Mouse (Mus musculus) kidney, embryonic 14.5 days (tissue): Measurements from ENCODE around the gene Pcnx2. TPM values are rescaled to one million over a fixed set of nuclear protein-coding genes. Genes with fewer than 3 reads are reported as not detected.

Experiments used
- ATAC-seq: fragments of 200-750 bp; cut with Nextera tagmentation; 2 replicates; pipeline ENCODE4 v1.8.0; 2017; ENCODE audit warnings: moderate number of reproducible peaks, mild to moderate bottlenecking, moderate TSS enrichment, moderate library complexity; ENCODE audit not compliant: low FRiP score, low TSS enrichment
- H3K27ac ChIP-seq: fragments of 300-500 bp; sonication (generic); 2 replicates; pipeline ENCODE4 v1.5.1; 2014; ENCODE audit warnings: low read depth, mild to moderate bottlenecking, low read length, moderate library complexity, mixed read lengths
- H3K27me3 ChIP-seq: fragments of 300-500 bp; sonication (generic); 2 replicates; pipeline ENCODE4 v1.6.1; 2014; ENCODE audit warnings: mild to moderate bottlenecking, low read length; ENCODE audit not compliant: control insufficient read depth, insufficient read depth
- H3K36me3 ChIP-seq: fragments of 300-500 bp; sonication (generic); 2 replicates; pipeline ENCODE4 v1.6.1; 2014; ENCODE audit warnings: low read length, mixed read lengths; ENCODE audit not compliant: control insufficient read depth, insufficient read depth
- H3K4me1 ChIP-seq: fragments of 300-500 bp; sonication (generic); 2 replicates; pipeline ENCODE4 v1.6.1; 2014; ENCODE audit warnings: low read length, mixed read lengths; ENCODE audit not compliant: control insufficient read depth, insufficient read depth
- H3K4me2 ChIP-seq: fragments of 300-500 bp; sonication (generic); replicated peaks from 2 replicates; pipeline ENCODE4 v1.6.1; 2014; ENCODE audit warnings: low read depth, mild to moderate bottlenecking, low read length
- H3K4me3 ChIP-seq: fragments of 300-500 bp; sonication (generic); 2 replicates; pipeline ENCODE4 v1.5.1; 2014; ENCODE audit warnings: mild to moderate bottlenecking, low read length
- H3K9ac ChIP-seq: fragments of 300-500 bp; sonication (generic); 2 replicates; pipeline ENCODE4 v1.6.1; 2014; ENCODE audit warnings: low read depth, mild to moderate bottlenecking, low read length, moderate library complexity
- H3K9me3 ChIP-seq: fragments of 300-500 bp; sonication (generic); 2 replicates; pipeline ENCODE4 v1.6.1; 2016; ENCODE audit warnings: low read length; ENCODE audit not compliant: control insufficient read depth
- WGBS: fragments of 180-500 bp; shearing (Covaris S2); extraction: QIAGEN DNeasy Blood & Tissue Kit; methylation state at CpG from one replicate; pipeline ENCODE4 v1.1.7; 2014; 5-methylcytosine and 5-hydroxymethylcytosine counted together
- polyA plus RNA-seq: library from polyadenylated mRNA; unstranded; fragments of >200 nt; fragmentation: Nextera tagmentation; extraction: Ambion mirVana; gene quantifications from 2 replicates; pipeline ENCODE4 v1.2.1, GENCODE M21; 2014

Pcnx2 gene
- polyA plus RNA-seq, 1 experiment from 2014 or later: 0.15 TPM

DNA sequence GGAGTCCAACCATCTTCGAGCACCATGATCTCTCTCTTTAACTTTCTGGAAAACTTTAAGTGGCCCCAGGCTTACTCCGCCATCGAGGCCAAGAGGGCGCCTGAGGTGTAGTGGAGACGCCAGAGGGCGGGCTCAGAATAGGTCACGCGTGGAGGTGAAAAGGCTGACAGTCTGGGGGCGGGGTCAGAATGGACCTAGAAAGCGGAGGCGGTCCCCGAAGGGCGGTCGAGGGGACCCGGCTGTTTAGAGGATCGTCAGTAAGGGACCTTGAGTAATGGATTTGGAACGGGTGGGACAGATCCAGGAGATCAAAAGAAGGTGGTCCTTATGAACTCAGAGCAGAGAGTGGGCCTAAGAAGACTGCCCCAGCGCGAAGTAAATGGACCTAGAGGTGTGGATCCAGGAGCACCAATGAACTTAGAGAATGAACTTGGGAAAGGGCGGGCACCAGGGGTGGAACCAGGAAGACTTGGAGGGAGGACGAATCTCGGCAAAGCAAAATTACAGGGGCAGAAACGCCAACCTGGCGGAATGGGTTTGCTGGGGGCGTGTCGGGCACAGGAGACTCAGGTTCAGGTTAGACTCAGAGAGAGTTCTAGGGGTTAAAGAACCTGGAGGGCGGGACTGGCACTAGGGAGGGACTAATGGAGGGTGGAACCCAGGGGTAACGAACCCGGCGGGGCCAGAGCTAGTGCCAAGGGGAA is 11.7 kb upstream of the Pcnx2 start:
- ATAC-seq: peak; percentile 88
- H3K27me3 ChIP-seq: peaks cover 33% of the 10 kb centered on the region
- peak overlapping the region; percentile 53; the same call in 1 of the 2 replicates for H3K27ac ChIP-seq

DNA sequence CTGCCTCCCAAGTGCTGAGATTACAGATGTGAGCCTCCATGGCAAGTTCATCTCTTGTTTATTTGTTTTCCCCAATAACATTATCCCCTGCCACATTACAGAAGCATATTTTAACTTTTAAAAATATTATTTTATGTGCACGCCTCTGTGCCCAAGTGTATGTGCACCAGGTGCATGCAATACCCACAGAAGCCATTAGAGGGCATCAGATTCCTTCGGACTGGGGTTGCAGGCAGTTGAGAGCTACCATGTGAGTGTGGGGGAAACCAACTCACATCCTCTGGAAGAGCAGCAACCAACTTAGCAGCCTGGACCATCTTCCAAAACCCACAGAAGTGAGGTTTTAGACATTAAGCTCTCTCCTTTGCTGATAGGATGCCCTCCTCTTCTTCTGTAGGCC is 9.2 kb upstream of the Pcnx2 start:
- no peak for ATAC-seq
- Histone ChIP-seq H3K9me3 (no peaks in the 10 kb centered on the region), H3K4me1 (0 out of 2 replicates have a peak, but pooled peaks cover 9% of the 10 kb centered on the region), H3K27me3 (peaks cover 28% of the 10 kb centered on the region), H3K4me2 (no peak overlapping the region), H3K9ac (no peak overlapping the region), H3K36me3 (no peaks in the 10 kb centered on the region), H3K4me3 (no peak overlapping the region), H3K27ac (no peak overlapping the region)
- 55% methylated on average over 2 of the region's 2 CpGs for WGBS

More for the DNA sequence above, 11.7 kb upstream of the Pcnx2 start:
- peak overlapping the region; percentile 98 for H3K4me2 ChIP-seq
- H3K9me3 ChIP-seq: no peaks in the 10 kb centered on the region
- H3K9ac ChIP-seq: 0 out of 2 replicates have a peak overlapping the region, but pooled peaks have one; percentile 19
- 0 out of 2 replicates have a peak, but pooled peaks cover 9% of the 10 kb centered on the region for H3K4me1 ChIP-seq
- peak overlapping the region; percentile 66 for H3K4me3 ChIP-seq
- WGBS: 5% methylated on average over 30 of the region's 30 CpGs
- H3K36me3 ChIP-seq: no peaks in the 10 kb centered on the region

DNA sequence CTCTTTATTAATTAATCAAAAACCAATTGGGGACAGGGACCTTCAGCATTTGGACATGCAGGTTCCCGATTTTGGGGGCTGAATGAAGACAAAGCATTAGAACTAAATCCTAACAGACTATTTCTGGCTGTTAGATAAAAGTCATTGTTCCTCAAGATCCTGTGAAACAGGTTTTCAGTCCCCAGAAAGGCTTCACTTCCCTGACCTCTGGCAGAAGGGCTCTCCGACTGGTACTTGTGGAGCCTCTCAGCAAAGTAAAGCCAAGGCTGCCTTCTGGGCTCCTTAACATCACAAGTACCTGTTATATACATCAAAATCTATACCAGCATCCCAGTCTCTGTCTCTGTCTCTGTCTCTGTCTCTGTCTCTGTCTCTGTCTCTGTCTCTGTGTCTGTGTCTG is 7.2 kb upstream of the Pcnx2 start:
- Histone ChIP-seq H3K36me3 (no peaks in the 10 kb centered on the region), H3K27ac (no peak overlapping the region), H3K4me2 (no peak overlapping the region), H3K27me3 (peaks cover 12% of the 10 kb centered on the region), H3K9me3 (no peaks in the 10 kb centered on the region), H3K9ac (no peak overlapping the region), H3K4me1 (0 out of 2 replicates have a peak, but pooled peaks cover under 1% of the 10 kb centered on the region), H3K4me3 (no peak overlapping the region)
- ATAC-seq: no peak
- WGBS: 70% methylated on average over 2 of the region's 2 CpGs

GRCm38 (mm10) chr8:125902521-125902920 is 4.4 kb upstream of the Pcnx2 start:
- no peak for ATAC-seq
- H3K4me3 ChIP-seq: no peak overlapping the region
- no peak overlapping the region for H3K9ac ChIP-seq
- 0 out of 2 replicates have a peak, but pooled peaks cover 4% of the 10 kb centered on the region for H3K4me1 ChIP-seq
- whole genome bisulfite sequencing: 40% methylated on average over 3 of the region's 3 CpGs
- H3K9me3 ChIP-seq: no peaks in the 10 kb centered on the region
- H3K36me3 ChIP-seq: no peaks in the 10 kb centered on the region
- no peak overlapping the region for H3K27ac ChIP-seq
- H3K27me3 ChIP-seq: peaks cover 13% of the 10 kb centered on the region
- no peak overlapping the region for H3K4me2 ChIP-seq

GRCm38 (mm10) chr8:125901167-125901566 is 3.0 kb upstream of the Pcnx2 start:
- Histone ChIP-seq H3K4me2 (no peak overlapping the region), H3K36me3 (no peaks in the 10 kb centered on the region), H3K9ac (no peak overlapping the region), H3K4me1 (0 out of 2 replicates have a peak, but pooled peaks cover 4% of the 10 kb centered on the region), H3K4me3 (no peak overlapping the region), H3K27ac (no peak overlapping the region), H3K27me3 (peaks cover 22% of the 10 kb centered on the region), H3K9me3 (no peaks in the 10 kb centered on the region)
- no peak for ATAC-seq
- WGBS: 33% methylated on average over 2 of the region's 2 CpGs

- no peak overlapping the region for H3K9ac ChIP-seq
Observed at GRCm38 (mm10) chr8:125898899-125899298, 782 bp upstream of the Pcnx2 start.

GRCm38 (mm10) chr8:125897388-125897787 is 729 bp downstream of the Pcnx2 start:
- Histone ChIP-seq H3K9me3 (no peaks in the 10 kb centered on the region), H3K36me3 (no peaks in the 10 kb centered on the region), H3K4me3 (no peak overlapping the region), H3K9ac (no peak overlapping the region), H3K27me3 (peaks cover 22% of the 10 kb centered on the region), H3K27ac (no peak overlapping the region), H3K4me1 (0 out of 2 replicates have a peak, but pooled peaks cover 4% of the 10 kb centered on the region), H3K4me2 (no peak overlapping the region)
- no peak for ATAC-seq
- 60% methylated on average over 11 of the region's 11 CpGs for WGBS

More at GRCm38 (mm10) chr8:125898899-125899298, 782 bp upstream of the Pcnx2 start:
- no peak for ATAC-seq
- Histone ChIP-seq H3K4me2 (no peak overlapping the region), H3K36me3 (no peaks in the 10 kb centered on the region), H3K9me3 (no peaks in the 10 kb centered on the region), H3K27ac (no peak overlapping the region), H3K27me3 (peaks cover 22% of the 10 kb centered on the region), H3K4me1 (0 out of 2 replicates have a peak, but pooled peaks cover 4% of the 10 kb centered on the region), H3K4me3 (no peak overlapping the region)
- WGBS: 0% methylated on average over 6 of the region's 6 CpGs

DNA sequence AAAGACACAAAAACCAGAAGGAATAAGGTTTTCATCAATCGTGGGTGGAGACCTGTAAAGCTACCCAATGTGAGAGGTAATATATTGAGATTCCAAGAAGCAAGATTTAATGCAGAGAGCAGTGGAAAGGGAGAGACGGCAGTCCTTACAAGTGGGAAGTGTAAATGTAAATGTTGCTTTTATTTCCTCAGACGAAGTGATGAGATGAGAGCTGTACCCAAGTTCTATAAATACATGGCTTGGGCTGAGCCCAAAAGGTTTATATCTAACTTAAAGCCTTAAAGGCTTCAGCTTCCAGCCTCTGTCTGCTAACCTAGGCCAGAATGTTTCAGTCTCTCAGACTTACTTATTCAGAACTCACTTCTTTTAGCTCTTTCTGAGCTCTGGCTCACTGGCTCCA is 8.2 kb downstream of the Pcnx2 start:
- H3K36me3 ChIP-seq: no peaks in the 10 kb centered on the region
- H3K9me3 ChIP-seq: no peaks in the 10 kb centered on the region
- no peak for ATAC-seq
- 65% methylated on average over 3 of the region's 3 CpGs for WGBS
- no peak overlapping the region for H3K4me2 ChIP-seq
- no peaks in the 10 kb centered on the region for H3K27me3 ChIP-seq
- H3K27ac ChIP-seq: no peak overlapping the region
- no peak overlapping the region for H3K9ac ChIP-seq
- H3K4me3 ChIP-seq: no peak overlapping the region
- H3K4me1 ChIP-seq: no peaks in the 10 kb centered on the region

DNA sequence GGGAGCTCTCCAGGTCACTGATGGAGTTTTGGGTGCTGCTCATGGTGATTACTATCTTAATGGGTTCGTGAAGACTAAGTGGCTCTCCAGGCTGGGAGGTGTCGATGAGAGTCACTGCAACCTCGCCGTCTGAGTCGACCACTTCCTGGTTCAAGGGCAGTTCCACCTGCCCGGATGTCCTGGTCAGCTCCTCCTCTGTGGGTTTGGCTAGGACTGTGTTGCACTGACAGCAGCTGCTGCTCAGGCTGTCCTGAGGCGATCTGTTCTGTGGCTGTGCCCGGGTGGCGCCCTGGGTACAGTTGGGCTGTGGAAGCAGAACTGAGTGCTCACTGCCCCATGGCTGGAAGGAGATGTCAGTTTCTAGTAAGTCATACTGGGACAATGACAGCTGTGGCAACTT is 10.6 kb downstream of the Pcnx2 start:
- Histone ChIP-seq H3K27ac (no peak overlapping the region), H3K4me2 (no peak overlapping the region), H3K36me3 (no peaks in the 10 kb centered on the region), H3K27me3 (no peaks in the 10 kb centered on the region), H3K4me1 (no peaks in the 10 kb centered on the region), H3K9ac (no peak overlapping the region), H3K4me3 (no peak overlapping the region), H3K9me3 (no peaks in the 10 kb centered on the region)
- no peak for ATAC-seq
- 63% methylated on average over 9 of the region's 9 CpGs for WGBS
